Mouse (Mus musculus) lung, embryonic 16.5 days (tissue): Measurements from ENCODE around the gene Mmp20. TPM values are rescaled to one million over a fixed set of nuclear protein-coding genes. Genes with fewer than 3 reads are reported as not detected.

Experiments
- ATAC-seq: fragments of 200-750 bp; cut with Nextera tagmentation; 2 replicates; pipeline ENCODE4 v1.8.0; 2017; ENCODE audit warnings: low read depth, mild to moderate bottlenecking, moderate library complexity
- H3K27ac ChIP-seq: fragments of 300-500 bp; sonication (generic); 2 replicates; pipeline ENCODE4 v1.5.1; 2014; ENCODE audit warnings: mild to moderate bottlenecking, control low read depth, low read length
- H3K27me3 ChIP-seq: fragments of 300-500 bp; sonication (generic); 2 replicates; pipeline ENCODE4 v1.6.1; 2014; ENCODE audit warnings: low read depth, low read length, mixed read lengths; ENCODE audit not compliant: control insufficient read depth, insufficient read depth
- H3K36me3 ChIP-seq: fragments of 300-500 bp; sonication (generic); 2 replicates; pipeline ENCODE4 v1.6.1; 2014; ENCODE audit warnings: low read length; ENCODE audit not compliant: control insufficient read depth, insufficient read depth
- H3K4me1 ChIP-seq: fragments of 300-500 bp; sonication (generic); replicated peaks from 2 replicates; pipeline ENCODE4 v1.6.1; 2014; ENCODE audit warnings: low read length, mixed read lengths; ENCODE audit not compliant: control insufficient read depth, insufficient read depth
- H3K4me2 ChIP-seq: fragments of 300-500 bp; sonication (generic); 2 replicates; pipeline ENCODE4 v1.6.1; 2014; ENCODE audit warnings: low read depth, low read length, control low read depth
- H3K4me3 ChIP-seq: fragments of 300-500 bp; sonication (generic); 2 replicates; pipeline ENCODE4 v1.5.1; 2014; ENCODE audit warnings: mild to moderate bottlenecking, low read length, control low read depth
- H3K9ac ChIP-seq: fragments of 300-500 bp; sonication (generic); 2 replicates; pipeline ENCODE4 v1.6.1; 2014; ENCODE audit warnings: low read length, control low read depth
- H3K9me3 ChIP-seq: fragments of 300-500 bp; sonication (generic); 2 replicates; pipeline ENCODE4 v1.6.1; 2016; ENCODE audit warnings: low read length; ENCODE audit not compliant: control insufficient read depth
- WGBS: fragments of 180-500 bp; shearing (Covaris S2); extraction: QIAGEN DNeasy Blood & Tissue Kit; methylation state at CpG from one replicate; pipeline ENCODE4 v1.1.7; 2014; 5-methylcytosine and 5-hydroxymethylcytosine counted together
- polyA plus RNA-seq: library from polyadenylated mRNA; unstranded; fragments of >200 nt; fragmentation: Nextera tagmentation; extraction: Ambion mirVana; gene quantifications from 2 replicates; pipeline ENCODE4 v1.2.1, GENCODE M21; 2015

The Mmp20 gene
- not detected in 2 replicates for polyA plus RNA-seq

DNA sequence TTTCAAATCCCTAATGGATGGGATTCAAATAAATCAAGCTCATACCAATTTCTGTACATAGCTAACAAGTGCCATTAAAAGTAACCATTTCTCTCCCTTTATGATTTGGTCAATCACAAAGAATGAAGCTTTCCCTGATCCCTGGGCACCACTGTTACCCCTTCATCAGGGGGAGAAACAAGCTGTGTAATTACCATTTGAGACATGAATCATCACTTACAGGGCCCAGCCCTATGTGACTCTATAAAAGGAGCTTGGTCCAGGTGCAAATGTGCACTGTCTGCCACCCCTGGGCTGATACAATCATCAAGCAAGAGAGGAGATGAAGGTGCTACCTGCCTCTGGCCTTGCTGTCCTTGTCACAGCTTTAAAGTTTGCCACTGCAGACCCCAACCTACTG is at the start of gene Mmp20:
Gene Mmp20 (plus strand): TSS at position 301 of the 400 bp plus-strand sequence.
- Histone ChIP-seq H3K4me2 (no peak within 1 kb of the TSS), H3K4me1 (no peaks in the 10 kb centered on the region), H3K9ac (no peak within 1 kb of the TSS), H3K4me3 (no peak within 1 kb of the TSS), H3K27me3 (no peaks in the 10 kb centered on the region), H3K27ac (no peak within 1 kb of the TSS), H3K36me3 (no peaks in the 10 kb centered on the region), H3K9me3 (no peaks in the 10 kb centered on the region)
- ATAC-seq: no peak

DNA sequence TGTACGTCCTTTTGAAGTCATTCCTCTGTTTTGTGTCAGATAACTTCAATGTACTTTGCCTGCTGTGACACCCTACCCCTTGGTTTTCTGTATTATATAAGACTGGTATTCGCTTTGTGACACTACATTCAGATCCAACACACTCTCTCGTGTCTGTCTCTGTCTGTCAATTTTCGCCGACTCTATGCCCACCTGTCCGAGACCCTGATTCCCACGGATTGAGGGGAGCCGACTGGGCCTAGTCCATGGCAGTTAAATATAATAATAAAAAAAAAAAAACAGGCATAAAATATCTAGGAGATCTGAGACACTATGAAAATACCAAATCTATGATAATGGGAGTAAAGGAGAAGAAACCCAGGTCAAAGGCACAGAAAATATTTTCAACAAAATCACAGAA is 38.0 kb upstream of the Mmp20 start:
- no peaks in the 10 kb centered on the region for H3K36me3 ChIP-seq
- H3K27me3 ChIP-seq: no peaks in the 10 kb centered on the region
- no peak overlapping the region for H3K9ac ChIP-seq
- no peak overlapping the region for H3K4me2 ChIP-seq
- ATAC-seq: no peak
- no peaks in the 10 kb centered on the region for H3K4me1 ChIP-seq
- H3K9me3 ChIP-seq: no peaks in the 10 kb centered on the region
- H3K27ac ChIP-seq: no peak overlapping the region
- WGBS: 63% methylated on average over 8 of the region's 8 CpGs
- no peak overlapping the region for H3K4me3 ChIP-seq

DNA sequence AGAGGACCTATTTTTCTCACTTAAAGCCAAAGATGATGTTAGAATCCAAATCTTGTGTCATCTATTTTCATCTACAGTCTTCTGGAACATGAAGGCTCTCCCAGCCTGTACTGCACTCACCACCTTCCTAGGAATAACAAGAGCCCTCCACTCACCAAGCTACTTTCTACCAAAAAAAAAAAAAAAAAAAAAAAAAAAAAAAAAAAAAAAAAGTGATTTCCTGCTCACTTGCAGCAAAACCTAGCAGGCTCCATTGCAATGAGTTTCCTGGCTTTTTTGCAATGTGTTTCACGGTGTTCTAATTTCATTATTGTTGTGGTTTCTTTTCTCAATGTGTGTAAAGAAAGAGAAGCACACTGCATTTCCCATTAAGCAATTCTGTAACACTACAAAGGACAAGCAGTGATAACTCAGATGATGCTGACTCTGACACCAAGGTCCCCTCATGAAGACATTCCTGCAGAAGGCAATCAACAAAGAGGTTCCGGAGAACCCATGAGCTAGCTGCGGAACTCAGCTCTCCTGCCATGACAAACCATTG is 34.7 kb upstream of the Mmp20 start:
- WGBS: 92% methylated on average over 3 of the region's 3 CpGs
- no peak overlapping the region for H3K27ac ChIP-seq
- no peak for ATAC-seq
- no peaks in the 10 kb centered on the region for H3K27me3 ChIP-seq
- H3K36me3 ChIP-seq: no peaks in the 10 kb centered on the region
- H3K4me2 ChIP-seq: no peak overlapping the region
- no peaks in the 10 kb centered on the region for H3K4me1 ChIP-seq
- no peak overlapping the region for H3K9ac ChIP-seq
- no peaks in the 10 kb centered on the region for H3K9me3 ChIP-seq
- no peak overlapping the region for H3K4me3 ChIP-seq

DNA sequence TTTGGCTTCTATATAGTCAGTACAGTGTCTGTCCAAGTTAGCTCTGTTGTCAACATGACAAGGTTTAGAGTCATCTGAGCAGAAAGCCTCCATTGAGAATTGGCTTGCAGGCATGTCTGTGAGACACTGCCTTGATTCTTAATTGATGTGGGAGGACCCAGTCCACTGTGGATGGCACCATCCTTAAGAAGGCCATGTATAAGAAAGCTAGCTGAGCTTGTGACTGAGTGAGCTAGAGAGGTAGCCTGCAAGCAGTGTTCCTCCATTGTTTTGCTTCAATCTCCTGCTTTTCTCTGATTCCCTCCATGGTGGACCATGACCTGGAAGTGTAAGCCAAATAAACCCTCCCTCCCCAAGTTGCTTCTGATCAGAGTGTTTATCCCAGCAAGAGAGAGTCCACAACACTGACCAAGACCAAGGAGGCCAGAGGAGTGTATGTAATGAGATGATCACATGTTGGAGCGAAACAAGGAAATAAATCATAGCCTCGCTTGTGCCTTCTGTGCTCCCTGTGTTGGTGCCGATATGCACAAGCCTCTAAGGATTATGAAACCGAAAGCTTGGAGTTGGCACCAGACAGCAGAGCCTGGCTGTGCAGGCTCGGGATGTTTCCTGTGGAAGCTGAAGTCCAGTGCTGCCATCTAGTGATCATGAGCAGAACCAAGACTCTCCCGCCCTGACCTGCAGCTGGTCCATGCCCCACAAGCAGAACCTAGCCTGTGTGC is 33.1 kb upstream of the Mmp20 start:
- ATAC-seq: peak; percentile 99
- H3K27me3 ChIP-seq: no peaks in the 10 kb centered on the region
- peak overlapping the region; percentile 63 for H3K4me2 ChIP-seq
- no peaks in the 10 kb centered on the region for H3K4me1 ChIP-seq
- no peaks in the 10 kb centered on the region for H3K9me3 ChIP-seq
- H3K4me3 ChIP-seq: peak overlapping the region; percentile 56
- H3K9ac ChIP-seq: peak overlapping the region; percentile 74
- 2% methylated on average over 6 of the region's 6 CpGs for WGBS
- H3K36me3 ChIP-seq: no peaks in the 10 kb centered on the region
- peak overlapping the region; percentile 43; the same call in 1 of the 2 replicates for H3K27ac ChIP-seq

DNA sequence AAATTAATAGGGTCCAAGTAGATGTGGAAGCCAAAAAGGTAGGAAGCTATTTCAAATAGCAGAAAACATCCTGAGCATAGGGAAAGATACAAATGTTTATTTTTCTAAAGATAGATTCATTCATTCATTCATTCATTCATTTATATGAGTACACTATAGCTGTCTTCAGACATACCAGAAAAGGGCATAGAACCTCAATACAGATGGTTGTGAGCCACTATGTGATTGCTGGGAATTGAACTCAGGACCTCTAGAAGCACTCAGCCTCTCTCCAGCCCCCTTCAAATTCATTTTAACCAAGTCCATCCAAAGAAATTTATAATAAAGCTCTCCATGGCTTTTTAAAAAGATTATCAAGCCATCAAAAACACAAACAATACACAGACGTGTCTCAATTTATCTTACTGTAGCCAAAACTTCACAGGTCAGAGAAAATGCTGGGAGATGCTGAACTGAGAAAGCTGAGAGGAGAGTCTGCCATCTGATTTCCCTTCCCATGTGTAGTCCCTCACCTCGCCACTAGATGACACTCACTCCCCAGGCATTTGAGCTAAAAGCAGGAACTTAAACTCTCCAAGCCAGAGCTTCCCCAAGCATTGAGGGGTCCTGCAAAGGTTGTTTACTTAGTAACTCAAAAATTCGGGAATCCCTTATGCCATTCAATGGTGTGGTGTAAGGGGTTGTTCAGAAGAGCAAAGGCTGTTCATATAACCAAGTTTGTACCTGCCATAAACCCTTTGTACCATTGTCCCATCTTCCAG is 24.9 kb upstream of the Mmp20 start:
- no peak overlapping the region for H3K9ac ChIP-seq
- ATAC-seq: peak; percentile 52; the same call in 1 of the 2 replicates
- no peaks in the 10 kb centered on the region for H3K9me3 ChIP-seq
- H3K27ac ChIP-seq: no peak overlapping the region
- H3K36me3 ChIP-seq: no peaks in the 10 kb centered on the region
- H3K4me3 ChIP-seq: no peak overlapping the region
- no peaks in the 10 kb centered on the region for H3K27me3 ChIP-seq
- no peak overlapping the region for H3K4me2 ChIP-seq
- whole genome bisulfite sequencing: 1% methylated on average over 3 of the region's 3 CpGs
- H3K4me1 ChIP-seq: no peaks in the 10 kb centered on the region

DNA sequence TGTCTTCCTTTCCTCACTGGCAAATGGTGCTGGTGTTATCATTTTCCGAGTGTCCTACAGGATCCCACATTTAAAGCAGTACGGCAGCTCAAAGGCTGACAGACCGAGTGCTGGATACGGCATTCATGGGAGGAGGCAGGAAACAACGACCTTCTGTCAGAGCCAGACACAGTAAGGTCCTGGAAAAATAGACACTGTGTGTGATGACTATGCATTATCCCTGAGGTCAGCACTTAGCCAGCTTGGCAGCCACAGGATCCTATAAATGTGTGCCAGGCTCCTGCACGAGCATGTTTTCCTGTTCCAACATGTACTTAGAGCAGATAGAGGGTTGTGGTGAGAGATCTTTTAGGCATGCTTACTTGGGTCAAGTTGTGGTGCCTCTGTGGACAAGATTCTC is 24.0 kb upstream of the Mmp20 start:
- no peak for ATAC-seq
- Histone ChIP-seq H3K27me3 (no peaks in the 10 kb centered on the region), H3K27ac (no peak overlapping the region), H3K36me3 (no peaks in the 10 kb centered on the region), H3K4me1 (no peaks in the 10 kb centered on the region), H3K9me3 (no peaks in the 10 kb centered on the region), H3K9ac (no peak overlapping the region), H3K4me2 (no peak overlapping the region), H3K4me3 (no peak overlapping the region)
- WGBS: 64% methylated on average over 6 of the region's 6 CpGs

DNA sequence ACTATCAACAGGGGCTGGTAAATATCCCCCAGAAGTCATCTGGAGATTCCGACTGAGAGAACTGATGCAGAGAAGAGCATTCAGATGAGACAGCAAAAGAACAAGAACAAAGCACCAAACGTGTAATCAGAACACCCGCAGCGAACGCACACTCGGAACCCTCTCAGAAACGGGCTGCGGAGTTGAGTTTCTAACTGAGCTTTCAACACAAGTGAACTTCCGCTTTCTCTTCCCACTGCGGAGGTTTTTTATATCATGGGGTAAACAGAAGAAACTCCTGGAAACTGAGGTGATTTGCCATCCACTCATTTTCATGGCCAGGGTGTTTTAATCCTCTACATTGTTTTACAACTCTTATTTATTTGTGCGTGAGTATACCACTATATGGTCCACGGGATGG is 22.4 kb upstream of the Mmp20 start:
- Histone ChIP-seq H3K9me3 (0 out of 2 replicates have a peak, but pooled peaks cover 2% of the 10 kb centered on the region), H3K36me3 (no peaks in the 10 kb centered on the region), H3K4me2 (no peak overlapping the region), H3K27ac (no peak overlapping the region), H3K4me3 (no peak overlapping the region), H3K9ac (no peak overlapping the region), H3K4me1 (no peaks in the 10 kb centered on the region), H3K27me3 (no peaks in the 10 kb centered on the region)
- no peak for ATAC-seq
- WGBS: 82% methylated on average over 12 of the region's 12 CpGs

DNA sequence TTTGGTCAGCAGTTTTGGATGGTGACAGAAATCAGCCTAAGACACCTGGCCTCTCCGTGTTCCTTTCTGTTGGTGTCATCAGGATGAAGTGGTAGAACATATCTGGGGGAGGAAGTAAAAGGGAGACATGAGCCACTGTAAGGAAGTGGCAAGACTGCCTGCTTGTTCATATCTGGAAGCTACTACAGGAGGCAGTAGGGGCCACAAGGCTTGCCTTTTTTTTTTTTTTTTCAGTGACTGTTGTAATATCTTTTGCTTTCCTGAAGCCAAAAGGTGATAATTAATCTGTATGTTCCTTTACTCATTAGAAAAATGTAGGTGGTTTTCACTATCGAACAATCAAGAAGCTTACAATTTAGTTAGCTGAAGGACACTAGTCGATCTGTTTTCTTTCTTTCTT is 5.4 kb upstream of the Mmp20 start:
- no peak for ATAC-seq
- no peak overlapping the region for H3K9ac ChIP-seq
- H3K27me3 ChIP-seq: no peaks in the 10 kb centered on the region
- 73% methylated on average over 3 of the region's 3 CpGs for WGBS
- H3K4me3 ChIP-seq: no peak overlapping the region
- H3K4me1 ChIP-seq: no peaks in the 10 kb centered on the region
- no peak overlapping the region for H3K4me2 ChIP-seq
- H3K27ac ChIP-seq: no peak overlapping the region
- H3K36me3 ChIP-seq: no peaks in the 10 kb centered on the region
- H3K9me3 ChIP-seq: no peaks in the 10 kb centered on the region

DNA sequence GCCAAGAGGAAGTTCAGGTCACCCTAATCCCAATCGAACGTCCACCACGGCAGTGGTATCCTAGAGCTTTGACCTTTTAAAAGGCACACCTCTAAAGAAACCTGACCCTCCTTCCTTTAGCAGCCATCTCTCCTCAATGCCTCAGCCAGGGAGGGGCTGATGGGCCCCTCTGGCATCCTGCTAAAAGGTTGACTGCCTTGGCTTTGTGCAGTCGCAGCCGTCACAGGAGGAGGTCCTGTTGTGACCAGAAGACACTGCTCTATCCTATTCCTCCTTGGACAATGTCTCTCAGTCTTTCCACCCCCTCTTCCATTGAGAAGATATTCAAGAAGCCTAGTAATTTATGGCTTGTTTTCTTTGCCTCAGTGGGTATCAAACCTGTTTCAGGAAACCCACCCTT is 5.9 kb downstream of the Mmp20 start:
- Histone ChIP-seq H3K4me3 (no peak overlapping the region), H3K27ac (no peak overlapping the region), H3K36me3 (no peaks in the 10 kb centered on the region), H3K4me2 (no peak overlapping the region), H3K4me1 (no peaks in the 10 kb centered on the region), H3K9ac (no peak overlapping the region), H3K9me3 (no peaks in the 10 kb centered on the region), H3K27me3 (no peaks in the 10 kb centered on the region)
- 40% methylated on average over 5 of the region's 5 CpGs for WGBS
- ATAC-seq: no peak
